Mouse (Mus musculus) induced T-regulatory cell, adult 2 months (primary cell): ENCODE data around the gene Xxylt1.

Experiments used
- DNase-seq: peaks from one replicate; pipeline ENCODE4 v3.0.0-alpha.2; 2012; ENCODE audit warnings: low read depth

Gene Xxylt1

GRCm38 (mm10) chr16:31061246-31061880 lies 19.9 kb downstream of the Xxylt1 start:
- no peak for DNase-seq

- DNase-seq, result no peak
Measured at GRCm38 (mm10) chr16:31060714-31061113, 20.5 kb downstream of the Xxylt1 start.

- no peak for DNase-seq
Measured at GRCm38 (mm10) chr16:31060226-31060625, 21.0 kb downstream of the Xxylt1 start.

- DNase-seq, result no peak
Measured at GRCm38 (mm10) chr16:31059730-31060129, 21.5 kb downstream of the Xxylt1 start.

GRCm38 (mm10) chr16:31052812-31053211 lies 28.4 kb downstream of the Xxylt1 start:
- no peak for DNase-seq

GRCm38 (mm10) chr16:31052177-31052726 lies 29.0 kb downstream of the Xxylt1 start:
- no peak for DNase-seq

- no peak for DNase-seq
Measured at GRCm38 (mm10) chr16:31050701-31051100, 30.5 kb downstream of the Xxylt1 start.

- DNase-seq, result no peak
Measured at GRCm38 (mm10) chr16:31048194-31048593, 33.0 kb downstream of the Xxylt1 start.

GRCm38 (mm10) chr16:31047186-31047898 lies 33.9 kb downstream of the Xxylt1 start:
- DNase-seq, result no peak

- DNase-seq, result no peak
Measured at GRCm38 (mm10) chr16:31046217-31046659, 35.0 kb downstream of the Xxylt1 start.

GRCm38 (mm10) chr16:31045211-31045610 lies 36.0 kb downstream of the Xxylt1 start:
- no peak for DNase-seq

- no peak for DNase-seq
Measured at GRCm38 (mm10) chr16:31043136-31043535, 38.1 kb downstream of the Xxylt1 start.

- DNase-seq, result no peak
Measured at GRCm38 (mm10) chr16:31041566-31041965, 39.7 kb downstream of the Xxylt1 start.

- peak; percentile 68 for DNase-seq
Measured at GRCm38 (mm10) chr16:31039803-31040459, 41.3 kb downstream of the Xxylt1 start.

- DNase-seq, result no peak
Measured at GRCm38 (mm10) chr16:31037431-31037830, 43.8 kb downstream of the Xxylt1 start.

- DNase-seq, result no peak
Measured at GRCm38 (mm10) chr16:31035651-31036245, 45.5 kb downstream of the Xxylt1 start.

GRCm38 (mm10) chr16:31035235-31035634 lies 46.0 kb downstream of the Xxylt1 start:
- DNase-seq, result peak; percentile 60

GRCm38 (mm10) chr16:31034051-31034450 lies 47.2 kb downstream of the Xxylt1 start:
- DNase-seq, result no peak

GRCm38 (mm10) chr16:31029739-31030485 lies 51.3 kb downstream of the Xxylt1 start:
- no peak for DNase-seq

GRCm38 (mm10) chr16:31027675-31028074 lies 53.6 kb downstream of the Xxylt1 start:
- no peak for DNase-seq

- no peak for DNase-seq
Measured at GRCm38 (mm10) chr16:31025516-31025915, 55.7 kb downstream of the Xxylt1 start.

GRCm38 (mm10) chr16:31024997-31025396 lies 56.2 kb downstream of the Xxylt1 start:
- DNase-seq, result no peak
